Mouse (Mus musculus) right cerebral cortex, adult 2 months (tissue): ENCODE results near the gene S100a8.
A peak's percentile ranks its signal among the peaks of the same experiment; 100 is the strongest.

Experiments used
- DNase-seq, 2 experiments: peaks; one replicate each; pipeline ENCODE4 v3.0.0; 2021 to 2022; ENCODE audit warnings: low spot score in 2 of 2

S100a8 gene

DNA sequence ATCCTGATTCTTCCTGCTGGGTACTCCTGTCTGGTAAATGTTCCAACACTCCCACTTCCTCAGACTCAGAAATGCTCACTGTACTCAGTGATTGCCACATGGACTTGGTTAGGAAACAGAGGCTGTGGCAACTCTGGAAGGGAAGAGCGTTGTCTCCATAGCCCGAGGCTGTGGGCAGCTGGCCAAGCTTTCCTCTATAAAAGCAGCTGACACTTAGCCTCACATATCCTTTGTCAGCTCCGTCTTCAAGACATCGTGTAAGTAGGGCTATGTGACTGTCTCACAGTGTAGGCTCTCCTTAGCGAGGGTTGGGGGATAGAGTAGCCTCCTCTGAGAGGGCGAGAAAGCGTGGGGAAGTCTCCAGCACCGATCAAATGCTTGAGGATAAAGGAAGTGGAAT is at the start of gene S100a8:
S100a8 (plus strand) TSS at position 133 of the 400 bp plus-strand sequence.
- DNase-seq = no peak

GRCm38 (mm10) chr3:90621552-90621951 is 47.2 kb upstream of the S100a8 start:
- no peak for DNase-seq

DNA sequence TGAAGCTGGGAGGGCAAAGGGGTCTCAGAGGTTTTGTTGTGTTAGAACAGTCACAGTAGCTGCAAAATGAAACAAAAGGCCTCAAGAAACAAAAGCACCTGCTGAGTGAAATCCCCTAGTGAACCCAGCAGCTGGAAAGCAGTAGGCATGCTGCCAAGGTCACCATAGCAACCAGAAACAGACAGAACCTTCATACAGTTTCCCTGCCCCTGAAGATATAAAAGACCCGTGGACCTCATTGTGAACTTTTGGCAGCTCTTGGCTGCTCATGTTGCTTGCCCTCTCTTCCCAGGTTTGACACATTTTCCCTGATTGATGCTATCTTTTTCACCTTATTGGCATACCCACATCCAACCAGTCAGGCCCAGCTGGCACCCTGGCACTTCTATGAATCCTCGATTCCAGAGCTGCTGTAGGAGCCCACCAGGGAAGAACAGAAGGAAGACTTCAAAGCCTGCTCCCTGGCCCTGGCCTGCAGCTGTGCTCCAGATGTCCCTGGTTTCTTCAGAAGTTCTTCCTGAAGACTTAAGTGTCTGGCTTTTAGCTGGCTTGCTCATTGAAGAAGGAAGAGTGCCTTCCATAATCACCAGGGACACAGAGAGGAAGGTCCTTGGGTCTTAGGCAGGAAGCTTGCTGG is 45.2 kb upstream of the S100a8 start:
- peak in 1 of 2 experiments; percentile 31 for DNase-seq

DNA sequence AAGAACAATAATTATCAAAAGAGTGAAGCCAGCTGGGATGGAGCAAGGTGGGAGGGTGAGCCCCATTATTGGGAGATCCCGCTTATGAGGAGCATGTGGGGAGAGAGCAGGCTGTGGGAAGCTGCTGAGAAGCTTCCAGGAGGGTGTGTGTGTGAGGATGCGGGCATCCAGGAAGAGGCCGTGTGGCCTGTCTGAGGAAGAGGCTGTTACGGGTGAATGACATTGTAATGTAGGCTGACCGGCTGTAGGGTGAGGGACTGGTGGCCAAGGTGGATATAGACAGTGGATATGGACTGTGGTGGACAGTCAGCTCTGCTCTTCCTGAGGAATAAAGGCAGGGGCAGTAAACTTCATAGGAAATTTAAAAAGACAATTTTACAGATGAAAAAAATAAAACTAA is 43.3 kb upstream of the S100a8 start:
- no peak for DNase-seq

DNA sequence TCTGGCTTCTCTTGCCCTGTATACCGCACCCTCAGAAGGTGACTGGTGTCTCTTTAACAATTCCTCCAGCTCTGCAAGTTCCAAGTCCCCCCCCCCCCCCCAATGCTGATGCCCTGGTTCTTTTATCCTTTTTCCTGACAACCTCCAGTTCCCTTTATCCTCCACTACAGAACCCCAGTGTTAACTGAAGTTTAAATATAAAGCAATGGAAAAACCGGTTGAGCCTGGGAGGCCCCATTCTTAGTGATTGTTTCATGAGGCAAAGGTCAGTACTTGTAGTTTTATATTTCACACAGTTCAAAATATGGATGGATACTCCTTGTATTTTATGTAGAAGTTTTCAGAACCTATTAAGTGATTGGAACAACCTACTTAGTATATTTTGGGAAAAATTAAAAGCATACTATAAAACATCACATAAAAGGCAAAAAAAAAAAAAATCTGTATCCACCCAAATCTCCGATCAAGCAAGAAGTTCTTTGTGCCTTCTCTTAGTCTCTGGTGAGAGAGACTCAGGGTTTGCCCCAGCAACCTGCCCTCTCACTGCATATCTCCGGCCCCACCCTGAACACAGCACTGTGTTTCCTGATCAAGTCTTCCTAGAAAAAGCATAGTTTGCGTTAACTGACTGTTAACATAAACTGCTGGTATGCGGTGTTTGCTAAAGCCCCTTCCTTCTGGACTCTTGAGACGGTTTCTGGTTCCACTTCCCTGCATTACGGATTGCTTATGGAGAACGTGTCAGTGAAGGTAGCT is 42.3 kb upstream of the S100a8 start:
- no peak for DNase-seq

DNA sequence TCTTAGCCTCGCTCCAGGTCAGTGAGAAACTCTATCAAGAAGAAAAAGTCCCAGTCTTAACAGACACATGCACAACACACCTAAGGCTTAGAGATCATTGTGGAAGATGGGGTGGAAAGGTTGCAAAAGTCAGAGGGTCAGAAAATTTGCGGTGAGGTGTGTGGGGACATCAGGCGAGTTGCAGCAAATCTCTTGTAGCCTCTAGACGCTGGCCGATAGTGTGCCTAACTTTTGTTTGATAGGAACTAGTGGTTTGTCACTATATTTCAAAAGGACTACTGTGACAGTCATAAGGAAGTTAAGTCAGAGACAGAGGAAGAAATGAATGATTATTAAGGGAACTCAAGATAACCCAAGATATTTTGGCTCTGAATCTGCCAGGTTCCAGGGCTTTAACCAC is 41.4 kb upstream of the S100a8 start:
- DNase-seq = no peak

DNA sequence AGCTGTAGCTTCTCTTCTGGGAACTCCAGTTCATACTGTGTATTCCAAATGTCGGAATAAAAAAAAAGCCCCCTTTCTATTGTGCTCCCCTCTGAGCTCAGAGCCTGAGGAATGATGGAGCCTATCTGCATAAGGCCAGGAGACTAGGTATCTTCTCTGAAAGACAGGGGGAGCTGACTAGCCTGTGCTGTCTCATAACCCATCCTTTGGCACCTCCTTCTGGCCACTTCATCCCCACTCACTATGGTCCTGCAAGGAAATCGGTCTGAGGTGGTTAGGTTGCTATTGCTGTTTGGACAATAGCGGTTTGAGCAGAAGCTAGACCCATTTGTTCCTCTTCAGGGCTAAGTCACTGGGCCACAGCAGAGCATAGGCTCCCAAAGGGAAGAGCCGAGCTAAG is 41.0 kb upstream of the S100a8 start:
- DNase-seq = no peak

DNA sequence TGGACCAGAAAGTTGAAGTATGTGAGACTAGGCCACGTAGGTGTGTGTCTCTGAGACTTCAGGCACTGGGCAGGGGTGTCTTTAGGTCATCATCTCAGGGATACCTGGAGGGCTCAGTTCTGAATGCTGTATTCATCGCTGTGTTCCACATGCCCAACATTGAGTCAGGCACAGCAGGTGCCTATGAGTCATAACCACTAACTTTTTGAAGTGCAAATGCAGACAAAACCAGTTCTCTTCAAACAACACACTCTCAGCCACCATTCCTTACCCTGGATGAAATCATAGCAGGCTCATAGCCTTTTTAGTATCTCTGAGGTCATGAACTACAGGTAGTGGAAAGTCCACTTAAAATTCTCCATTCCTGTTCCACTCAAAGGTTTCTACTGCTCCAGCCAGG is 39.5 kb upstream of the S100a8 start:
- no peak for DNase-seq

- DNase-seq = no peak
These were observed 36.8 kb upstream of the S100a8 start for GRCm38 (mm10) chr3:90631984-90632383.

DNA sequence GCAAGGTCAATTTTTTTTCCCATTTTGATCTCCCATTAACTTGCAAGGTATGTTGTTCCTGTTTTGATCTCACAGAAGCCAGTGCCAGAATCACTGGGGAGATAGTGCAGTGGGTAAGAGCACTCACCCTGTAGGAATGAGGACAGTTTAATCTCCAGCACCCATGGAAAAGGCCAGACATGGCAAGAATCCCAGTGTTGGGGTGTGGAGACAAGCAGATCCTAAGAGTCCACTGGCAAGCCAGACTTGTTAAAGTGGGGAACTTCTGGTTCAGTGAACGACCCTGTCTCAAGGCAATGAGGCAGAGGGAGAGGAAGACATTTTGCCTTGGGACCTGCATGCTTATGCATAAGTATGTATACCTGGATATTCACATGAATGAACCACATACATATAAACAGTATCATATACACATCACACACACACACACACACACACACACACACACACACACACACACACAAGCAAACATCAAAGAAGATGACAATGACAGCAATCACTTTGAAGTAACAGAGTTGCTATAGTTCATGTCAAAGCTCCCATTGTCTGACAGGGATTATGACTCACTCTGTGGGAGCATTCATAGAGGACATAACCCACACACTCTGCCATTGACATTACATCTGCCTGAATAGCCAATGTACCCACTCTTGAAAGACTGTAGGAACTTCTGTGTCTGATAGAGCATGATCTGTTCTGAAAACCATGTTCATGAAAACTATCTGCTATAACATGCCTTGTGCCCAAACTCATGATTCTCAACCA is 30.1 kb upstream of the S100a8 start:
- DNase-seq = no peak

DNA sequence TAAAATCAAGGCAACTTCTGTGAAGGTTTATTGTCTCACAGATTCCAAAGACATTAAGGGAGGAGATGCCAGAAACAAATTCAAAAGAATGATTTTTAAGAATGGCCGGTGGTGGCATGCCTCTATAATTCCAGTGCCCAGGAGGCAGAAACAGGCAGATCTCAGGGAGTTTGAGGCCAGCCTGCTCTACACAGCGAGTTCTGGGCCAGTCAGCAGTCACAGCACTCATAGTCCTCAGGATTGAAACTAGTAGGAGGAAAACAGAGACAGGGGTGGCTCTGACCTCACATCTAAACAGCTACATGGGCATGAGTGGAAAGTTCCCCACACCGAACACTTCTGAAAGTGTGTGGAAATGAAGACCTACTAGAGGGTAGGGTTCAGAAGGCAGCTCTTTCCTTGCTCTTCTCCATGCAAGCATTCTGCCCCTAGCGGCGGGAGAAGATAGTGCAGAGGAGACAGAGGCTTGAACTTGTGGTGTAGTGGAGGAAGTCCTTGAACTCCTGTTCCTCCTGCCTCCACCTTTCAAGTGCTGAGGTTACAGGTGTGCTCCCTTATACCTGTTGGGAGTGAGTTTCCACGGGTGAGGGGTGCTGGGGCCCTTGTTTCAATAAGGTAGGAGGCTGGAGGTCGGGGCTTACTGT is 29.1 kb upstream of the S100a8 start:
- DNase-seq = no peak

DNA sequence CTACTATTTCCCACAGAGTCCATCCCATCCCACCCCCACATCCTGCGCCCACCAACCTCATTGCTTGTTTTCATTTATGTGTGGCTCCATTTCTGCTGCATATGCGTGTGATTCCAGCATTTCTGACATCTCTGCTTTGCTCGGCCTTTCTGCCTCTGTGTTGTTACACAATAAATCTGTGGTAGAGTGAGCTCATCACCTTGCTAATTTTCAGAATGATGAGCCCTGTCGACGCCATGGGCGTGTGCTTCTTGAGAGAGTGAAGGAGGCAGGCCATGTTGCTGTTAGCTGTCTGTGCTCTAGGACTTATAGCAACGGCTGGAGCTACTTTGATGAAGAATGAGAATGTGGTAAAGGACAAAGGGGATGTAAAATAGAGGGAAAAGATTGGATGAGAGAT is 27.8 kb upstream of the S100a8 start:
- DNase-seq = no peak

GRCm38 (mm10) chr3:90644220-90644619 is 24.6 kb upstream of the S100a8 start:
- peak; percentile 46 to 50 for DNase-seq

DNA sequence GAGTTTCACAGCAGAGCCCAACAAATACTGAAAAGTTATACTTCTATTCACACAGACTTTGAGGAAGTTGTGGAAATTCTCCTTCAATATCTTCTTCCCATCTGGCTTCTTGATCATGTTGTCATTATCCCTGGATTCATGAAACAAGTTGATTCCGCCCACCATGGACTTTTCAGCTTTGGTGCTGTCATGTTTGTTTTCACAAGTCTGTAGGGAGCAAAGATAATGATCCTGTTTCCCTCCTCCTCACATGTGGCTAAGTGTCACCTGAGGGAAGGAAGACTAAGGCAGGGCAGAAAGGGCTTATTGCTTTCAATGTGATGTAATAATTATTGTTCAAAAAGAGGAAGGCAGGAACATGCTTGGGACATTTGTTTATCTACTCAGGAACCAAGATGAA is 21.5 kb upstream of the S100a8 start:
- DNase-seq = no peak

DNA sequence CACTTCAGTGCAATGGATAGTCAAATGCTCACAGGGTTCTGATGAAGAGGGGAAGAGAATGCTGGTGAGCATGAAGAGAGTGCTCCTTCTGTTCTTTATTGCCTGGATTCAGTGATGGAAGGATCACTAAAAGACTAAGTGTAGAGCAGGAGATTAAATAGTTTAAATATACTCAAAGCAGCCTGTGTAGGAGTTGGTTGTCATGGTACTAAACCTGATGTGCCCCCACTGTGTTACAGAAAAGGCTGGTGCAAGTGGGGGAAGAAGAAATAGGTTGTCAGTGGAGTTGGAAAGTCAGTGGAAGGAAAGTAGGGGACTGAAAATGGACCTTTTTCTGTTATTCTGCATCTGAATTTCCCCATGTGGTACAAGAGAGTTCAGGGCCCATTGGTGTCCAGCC is 19.8 kb upstream of the S100a8 start:
- DNase-seq = peak; percentile 16 to 46

- no peak for DNase-seq
These were observed 18.9 kb upstream of the S100a8 start for GRCm38 (mm10) chr3:90649832-90650231.

DNA sequence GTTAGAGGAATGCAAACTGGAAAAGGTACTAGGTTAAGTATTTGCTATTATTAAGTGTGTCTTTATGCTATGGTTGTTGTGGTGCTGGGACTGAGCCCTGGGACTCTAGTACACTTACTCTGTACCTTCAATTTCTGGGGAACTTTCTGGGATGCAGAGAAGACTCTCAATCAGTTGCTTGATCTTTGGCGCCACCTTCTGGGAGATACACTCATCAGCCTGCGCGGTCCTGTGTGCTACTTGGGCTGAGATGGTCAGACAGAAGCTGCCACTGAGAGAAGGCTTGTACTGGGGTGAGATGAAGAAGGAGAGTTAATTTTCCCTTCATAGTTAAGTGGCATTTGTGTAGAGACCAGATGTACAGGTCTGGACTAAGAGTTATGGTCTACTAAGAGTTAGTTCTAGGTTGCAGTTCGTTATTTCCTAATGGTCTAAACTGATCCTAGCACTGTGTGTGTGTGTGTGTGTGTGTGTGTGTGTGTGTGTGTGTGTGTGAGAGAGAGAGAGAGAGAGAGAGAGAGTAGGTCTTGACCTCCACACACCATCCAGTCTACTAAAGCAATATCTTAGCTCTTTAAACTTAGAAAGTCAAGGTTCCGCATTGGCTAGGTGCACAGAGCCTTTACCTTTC is 15.8 kb upstream of the S100a8 start:
- peak; percentile 87 to 93 for DNase-seq

GRCm38 (mm10) chr3:90653717-90654116 is 15.1 kb upstream of the S100a8 start, which contains the start of gene S100a7a:
Gene S100a7a, plus strand, starts transcription at chr3:90654017.
- no peak for DNase-seq

DNA sequence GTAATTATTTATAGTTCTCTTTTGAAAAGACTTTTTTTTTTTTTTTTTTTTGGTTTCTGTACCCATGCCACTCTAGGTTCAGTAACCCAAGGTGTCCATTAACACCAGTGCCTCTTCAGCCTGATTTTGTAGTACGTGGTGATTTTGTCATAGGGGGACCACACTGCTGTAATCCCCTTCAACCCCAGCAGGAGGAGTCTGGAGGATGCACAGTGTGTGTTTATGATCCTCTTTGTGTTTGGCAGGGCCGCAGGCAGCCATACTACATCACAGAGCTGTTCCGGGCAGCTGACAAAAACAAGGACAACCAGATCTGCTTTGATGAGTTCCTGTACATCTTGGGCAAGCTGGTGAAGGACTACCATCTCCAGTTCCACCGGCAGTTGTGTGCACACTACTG is 11.4 kb upstream of the S100a8 start:
- no peak for DNase-seq

DNA sequence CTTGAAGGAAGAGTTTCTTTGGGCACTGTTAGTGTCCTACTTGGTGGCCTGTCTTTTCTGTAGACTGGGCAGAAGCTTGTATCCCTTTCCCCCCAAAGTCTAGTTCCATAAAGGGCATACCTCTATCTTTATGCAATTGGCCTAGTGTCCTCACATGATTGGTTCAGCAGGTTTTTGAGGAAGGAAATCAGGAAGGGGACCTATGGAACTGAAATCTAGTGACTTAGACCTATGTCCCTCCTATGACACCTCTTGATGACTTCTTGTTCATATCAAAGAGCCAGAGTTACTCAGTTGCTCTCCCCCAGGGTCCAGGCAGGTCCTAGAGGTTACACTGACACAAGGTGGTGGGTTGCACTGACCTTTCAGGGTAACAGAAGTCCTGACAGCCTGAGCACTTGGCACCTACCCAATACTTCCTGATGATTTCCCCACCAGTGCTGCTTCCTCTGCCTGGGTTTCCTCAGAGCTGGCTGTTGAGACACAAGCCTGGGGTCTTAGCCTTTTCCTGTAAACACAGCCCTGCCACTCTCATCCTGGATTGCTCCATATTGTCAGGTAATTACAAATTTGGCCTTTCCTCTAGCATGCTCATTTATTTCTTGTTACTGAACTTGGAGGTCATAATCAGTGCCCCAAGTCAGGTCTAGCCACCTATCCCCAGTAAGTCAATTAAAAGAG is 9.3 kb upstream of the S100a8 start:
- DNase-seq = no peak

GRCm38 (mm10) chr3:90664219-90664618 is 4.6 kb upstream of the S100a8 start:
- DNase-seq = no peak
